Mouse (Mus musculus): ENCODE measurements around the gene Igf1r. TPM values are rescaled to one million over a fixed set of nuclear protein-coding genes. Genes with fewer than 3 reads are reported as not detected.

The Igf1r gene
- polyA plus RNA-seq, 1 experiment from 2014 or later: 6.8 TPM

DNA sequence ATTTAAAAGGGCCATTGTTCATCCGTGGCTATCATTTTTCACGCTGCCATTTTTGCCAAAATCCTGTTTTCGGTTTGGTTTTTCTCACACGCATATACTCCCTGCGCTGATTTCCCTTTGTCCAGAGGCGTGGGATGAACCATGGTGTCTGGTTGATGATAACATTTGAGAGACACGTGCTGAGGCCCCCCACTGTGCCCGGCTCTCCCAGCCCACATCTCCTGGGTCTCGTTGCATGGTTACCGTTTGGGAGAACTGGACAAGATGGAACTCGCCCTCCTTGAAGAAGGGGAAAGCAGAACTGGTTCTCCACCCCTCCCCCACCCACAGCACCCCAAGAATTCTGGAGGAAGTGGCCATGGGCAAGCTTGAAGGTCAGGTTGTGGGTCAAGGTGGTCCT is 274.4 kb downstream of the Igf1r start:
- H3K36me3 ChIP-seq (ENCODE audit: control insufficient read depth, insufficient read depth, low read length): peaks cover 19% of the 10 kb centered on the region
- H3K9ac ChIP-seq (ENCODE audit: low read length): no peak overlapping the region
- H3K9me3 ChIP-seq (ENCODE audit: control insufficient read depth, low read length): no peaks in the 10 kb centered on the region
- H3K27ac ChIP-seq (replicated peaks): no peak overlapping the region
- 86% methylated on average over 11 of the region's 11 CpGs for WGBS
- H3K4me2 ChIP-seq (replicated peaks; ENCODE audit: low read depth): no peak overlapping the region
- no peaks in the 10 kb centered on the region for H3K4me1 ChIP-seq (replicated peaks; ENCODE audit: control insufficient read depth, insufficient read depth)
- no peak for ATAC-seq (ENCODE audit: low FRiP score, low TSS enrichment)
- H3K27me3 ChIP-seq (ENCODE audit: control insufficient read depth, insufficient read depth, low read length): no peaks in the 10 kb centered on the region
- DNase-seq (ENCODE audit: low spot score): no peak
- TF ChIP-seq EP300 (optimal IDR thresholded peaks at IDR 0.05): no peak
- no peak for TF ChIP-seq CTCF (IDR thresholded peaks at IDR 0.05; ENCODE audit: low read depth)
- H3K4me3 ChIP-seq (ENCODE audit: low read depth, low read length): no peak overlapping the region

DNA sequence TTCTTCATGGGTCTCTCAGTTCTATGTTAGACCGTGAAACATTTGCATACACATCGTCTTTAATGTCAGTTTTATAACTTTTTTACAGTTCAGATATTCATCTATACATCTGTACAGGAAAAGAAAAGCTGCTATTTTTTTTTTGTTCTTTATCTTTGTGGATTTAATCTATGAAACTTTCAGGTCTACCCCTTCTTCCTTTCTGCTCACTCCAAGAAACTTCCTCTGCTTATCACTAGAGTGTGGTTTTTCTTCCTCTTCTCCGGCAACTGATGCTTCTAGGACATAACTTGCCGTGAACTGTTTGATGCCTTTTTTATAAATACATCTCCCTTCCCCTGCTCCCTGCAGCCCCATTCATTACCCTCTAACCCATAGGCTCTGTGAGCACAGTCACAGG is 275.0 kb downstream of the Igf1r start:
- no peak overlapping the region for H3K9ac ChIP-seq (ENCODE audit: low read length)
- no peak overlapping the region for H3K27ac ChIP-seq (replicated peaks)
- no peak for ATAC-seq (ENCODE audit: low FRiP score, low TSS enrichment)
- WGBS: 75% methylated on average over 4 of the region's 4 CpGs
- DNase-seq (ENCODE audit: low spot score): no peak
- no peaks in the 10 kb centered on the region for H3K9me3 ChIP-seq (ENCODE audit: control insufficient read depth, low read length)
- no peaks in the 10 kb centered on the region for H3K27me3 ChIP-seq (ENCODE audit: control insufficient read depth, insufficient read depth, low read length)
- peaks cover 17% of the 10 kb centered on the region for H3K36me3 ChIP-seq (ENCODE audit: control insufficient read depth, insufficient read depth, low read length)
- no peak overlapping the region for H3K4me2 ChIP-seq (replicated peaks; ENCODE audit: low read depth)
- H3K4me3 ChIP-seq (ENCODE audit: low read depth, low read length): no peak overlapping the region
- H3K4me1 ChIP-seq (replicated peaks; ENCODE audit: control insufficient read depth, insufficient read depth): no peaks in the 10 kb centered on the region
- TF ChIP-seq CTCF (IDR thresholded peaks at IDR 0.05; ENCODE audit: low read depth) (no peak), EP300 (optimal IDR thresholded peaks at IDR 0.05) (no peak)

DNA sequence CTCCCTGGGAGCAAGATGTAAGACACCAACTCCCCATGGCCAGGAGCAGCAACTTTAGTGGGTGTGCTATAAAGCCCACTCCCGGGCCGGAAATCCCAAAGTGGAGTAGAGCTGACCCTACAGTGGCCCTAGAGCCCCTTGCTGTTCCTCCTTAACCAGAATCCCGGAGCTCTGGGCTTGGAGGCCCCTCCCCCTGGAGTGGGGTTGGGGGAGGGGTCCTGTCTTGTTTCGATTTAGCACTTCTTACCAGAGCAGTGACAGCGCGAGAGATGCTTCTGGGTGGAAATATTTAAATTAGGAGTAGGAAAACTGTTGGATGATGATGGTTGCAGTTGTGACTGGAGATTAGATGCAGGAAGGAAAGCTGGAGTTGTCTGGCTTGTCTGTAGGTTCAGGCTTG is 275.9 kb downstream of the Igf1r start:
- no peak overlapping the region for H3K9ac ChIP-seq (ENCODE audit: low read length)
- no peaks in the 10 kb centered on the region for H3K4me1 ChIP-seq (replicated peaks; ENCODE audit: control insufficient read depth, insufficient read depth)
- H3K9me3 ChIP-seq (ENCODE audit: control insufficient read depth, low read length): no peaks in the 10 kb centered on the region
- no peak overlapping the region for H3K4me2 ChIP-seq (replicated peaks; ENCODE audit: low read depth)
- ATAC-seq (ENCODE audit: low FRiP score, low TSS enrichment) (no peak), DNase-seq (ENCODE audit: low spot score) (no peak)
- no peaks in the 10 kb centered on the region for H3K27me3 ChIP-seq (ENCODE audit: control insufficient read depth, insufficient read depth, low read length)
- WGBS: 67% methylated on average over 6 of the region's 6 CpGs
- no peak overlapping the region for H3K27ac ChIP-seq (replicated peaks)
- no peak overlapping the region for H3K4me3 ChIP-seq (ENCODE audit: low read depth, low read length)
- TF ChIP-seq CTCF (IDR thresholded peaks at IDR 0.05; ENCODE audit: low read depth) (no peak), EP300 (optimal IDR thresholded peaks at IDR 0.05) (no peak)
- H3K36me3 ChIP-seq (ENCODE audit: control insufficient read depth, insufficient read depth, low read length): peaks cover 17% of the 10 kb centered on the region

DNA sequence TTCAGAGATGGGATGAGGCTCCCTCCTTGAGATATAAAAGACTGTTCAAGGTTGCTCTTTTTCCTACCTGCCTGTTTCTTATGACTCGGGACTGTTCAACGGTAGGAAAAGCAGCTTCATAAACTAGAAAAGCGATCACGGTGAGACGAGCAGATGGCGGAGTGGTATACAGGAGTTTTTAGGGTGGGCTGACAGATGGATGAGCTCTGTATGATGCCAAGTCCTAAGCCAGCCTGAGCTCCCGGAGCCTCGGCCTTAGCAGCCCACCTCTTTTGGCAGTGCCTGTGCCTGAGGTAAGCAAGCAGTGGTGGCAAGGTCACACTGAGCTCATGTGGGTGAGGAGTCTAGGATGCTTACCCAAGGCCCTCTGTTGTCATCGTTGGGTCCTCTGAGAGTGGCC is 278.2 kb downstream of the Igf1r start:
- H3K27ac ChIP-seq (replicated peaks): no peak overlapping the region
- no peak overlapping the region for H3K9ac ChIP-seq (ENCODE audit: low read length)
- H3K4me2 ChIP-seq (replicated peaks; ENCODE audit: low read depth): no peak overlapping the region
- H3K27me3 ChIP-seq (ENCODE audit: control insufficient read depth, insufficient read depth, low read length): no peaks in the 10 kb centered on the region
- no peak for ATAC-seq (ENCODE audit: low FRiP score, low TSS enrichment)
- H3K9me3 ChIP-seq (ENCODE audit: control insufficient read depth, low read length): no peaks in the 10 kb centered on the region
- H3K4me1 ChIP-seq (replicated peaks; ENCODE audit: control insufficient read depth, insufficient read depth): no peaks in the 10 kb centered on the region
- H3K4me3 ChIP-seq (ENCODE audit: low read depth, low read length): no peak overlapping the region
- no peak for TF ChIP-seq CTCF (IDR thresholded peaks at IDR 0.05; ENCODE audit: low read depth)
- 83% methylated on average over 9 of the region's 9 CpGs for WGBS
- peaks cover 10% of the 10 kb centered on the region; the same call in 1 of the 2 replicates for H3K36me3 ChIP-seq (ENCODE audit: control insufficient read depth, insufficient read depth, low read length)
- no peak for DNase-seq (ENCODE audit: low spot score)

DNA sequence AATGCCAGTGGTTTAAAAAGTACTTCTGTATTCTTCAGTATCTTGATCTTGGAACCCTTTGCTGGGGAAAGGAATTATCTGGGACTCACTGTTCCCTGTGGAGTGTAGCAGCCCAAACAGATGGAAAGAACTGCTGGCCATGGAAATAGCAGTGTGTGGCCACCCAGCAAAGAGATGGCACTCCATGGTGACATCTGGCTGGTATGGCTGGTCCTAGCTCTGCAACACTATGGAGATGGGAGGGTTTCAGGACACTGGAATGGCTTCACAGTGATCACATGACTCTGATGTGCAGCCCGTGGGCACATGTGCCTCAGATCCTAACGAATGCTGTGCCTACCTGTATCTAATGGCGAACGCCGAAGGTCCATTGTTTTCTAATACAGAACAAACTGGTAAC is 279.9 kb downstream of the Igf1r start:
- ATAC-seq (ENCODE audit: low FRiP score, low TSS enrichment): no peak
- no peak for TF ChIP-seq EP300 (optimal IDR thresholded peaks at IDR 0.05)
- TF ChIP-seq CTCF (IDR thresholded peaks at IDR 0.05; ENCODE audit: low read depth): no peak
- H3K9ac ChIP-seq (ENCODE audit: low read length): no peak overlapping the region
- 91% methylated on average over 5 of the region's 5 CpGs for WGBS
- no peaks in the 10 kb centered on the region for H3K4me1 ChIP-seq (replicated peaks; ENCODE audit: control insufficient read depth, insufficient read depth)
- no peaks in the 10 kb centered on the region for H3K27me3 ChIP-seq (ENCODE audit: control insufficient read depth, insufficient read depth, low read length)
- no peak overlapping the region for H3K4me2 ChIP-seq (replicated peaks; ENCODE audit: low read depth)
- H3K27ac ChIP-seq (replicated peaks): no peak overlapping the region
- no peak overlapping the region for H3K4me3 ChIP-seq (ENCODE audit: low read depth, low read length)
- H3K9me3 ChIP-seq (ENCODE audit: control insufficient read depth, low read length): no peaks in the 10 kb centered on the region
- DNase-seq (ENCODE audit: low spot score): no peak
- H3K36me3 ChIP-seq (ENCODE audit: control insufficient read depth, insufficient read depth, low read length): peaks cover 8% of the 10 kb centered on the region; the same call in 1 of the 2 replicates

DNA sequence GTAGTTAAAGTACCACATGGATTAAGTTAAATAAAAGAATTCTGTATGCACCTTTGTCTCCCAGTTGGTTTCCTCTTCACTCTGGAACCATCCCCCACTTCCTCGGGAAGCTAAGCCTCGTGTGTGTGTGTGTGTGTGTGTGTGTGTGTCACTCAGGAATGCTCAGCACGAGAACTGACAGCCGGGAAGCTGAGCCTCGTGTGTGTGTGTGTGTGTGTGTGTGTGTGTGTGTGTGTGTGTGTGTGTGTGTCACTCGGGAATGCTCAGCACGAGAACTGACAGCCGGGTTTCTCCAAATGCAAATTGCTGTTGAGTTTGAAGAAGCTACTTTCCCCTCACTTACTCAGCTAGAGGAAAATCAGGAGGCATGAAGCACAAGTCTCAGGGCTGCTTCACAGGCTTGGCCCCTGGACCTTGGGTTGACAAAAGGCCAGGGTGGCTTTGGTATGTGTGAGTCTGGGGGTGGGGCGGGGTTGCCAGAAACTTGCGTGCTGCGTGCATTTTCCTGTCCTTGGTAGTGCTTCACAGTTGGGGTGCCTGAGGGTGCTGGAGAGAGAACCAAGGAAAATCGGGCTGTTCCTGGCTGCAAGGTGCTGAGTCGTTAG is 281.1 kb downstream of the Igf1r start:
- Histone ChIP-seq H3K9ac (ENCODE audit: low read length) (no peak overlapping the region), H3K4me2 (replicated peaks; ENCODE audit: low read depth) (no peak overlapping the region), H3K27me3 (ENCODE audit: control insufficient read depth, insufficient read depth, low read length) (no peaks in the 10 kb centered on the region), H3K4me1 (replicated peaks; ENCODE audit: control insufficient read depth, insufficient read depth) (no peaks in the 10 kb centered on the region), H3K9me3 (ENCODE audit: control insufficient read depth, low read length) (no peaks in the 10 kb centered on the region), H3K4me3 (ENCODE audit: low read depth, low read length) (no peak overlapping the region), H3K27ac (replicated peaks) (no peak overlapping the region), H3K36me3 (ENCODE audit: control insufficient read depth, insufficient read depth, low read length) (peaks cover 5% of the 10 kb centered on the region; the same call in 1 of the 2 replicates)
- ATAC-seq (ENCODE audit: low FRiP score, low TSS enrichment): no peak
- peak; percentile 30 for DNase-seq (ENCODE audit: low spot score)
- no peak for TF ChIP-seq CTCF (IDR thresholded peaks at IDR 0.05; ENCODE audit: low read depth)
- TF ChIP-seq EP300 (optimal IDR thresholded peaks at IDR 0.05): no peak
- 21% methylated on average over 13 of the region's 13 CpGs for WGBS
